Mouse (Mus musculus) brain, adult 2 months (tissue): ENCODE results near the gene Olfr805.

ENCODE experiments used
- DNase-seq: peaks from one replicate; pipeline ENCODE4 v3.0.0; 2011; ENCODE audit warnings: low read depth, low spot score

Olfr805 gene

DNA sequence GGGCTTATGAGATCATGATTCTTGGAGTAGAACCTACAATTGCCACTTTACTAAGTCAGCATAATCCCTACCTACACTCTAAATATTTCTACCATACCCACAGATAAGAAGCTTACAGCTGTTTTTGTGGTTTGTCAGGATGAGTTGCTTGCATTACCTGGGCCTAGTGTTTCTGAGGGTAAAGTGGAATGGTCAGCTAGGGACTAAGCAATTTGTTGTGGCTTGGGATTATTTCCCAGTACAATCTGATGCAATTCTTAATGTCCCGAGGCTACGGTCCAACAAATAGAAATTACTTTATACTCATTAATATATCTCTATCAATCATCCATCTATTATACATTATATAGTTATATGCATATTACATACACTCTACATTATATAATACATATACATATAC, at the start of gene Olfr805:
Olfr805 (minus strand) TSS at position 101 of the 400 bp plus-strand sequence.
- DNase-seq: no peak

DNA sequence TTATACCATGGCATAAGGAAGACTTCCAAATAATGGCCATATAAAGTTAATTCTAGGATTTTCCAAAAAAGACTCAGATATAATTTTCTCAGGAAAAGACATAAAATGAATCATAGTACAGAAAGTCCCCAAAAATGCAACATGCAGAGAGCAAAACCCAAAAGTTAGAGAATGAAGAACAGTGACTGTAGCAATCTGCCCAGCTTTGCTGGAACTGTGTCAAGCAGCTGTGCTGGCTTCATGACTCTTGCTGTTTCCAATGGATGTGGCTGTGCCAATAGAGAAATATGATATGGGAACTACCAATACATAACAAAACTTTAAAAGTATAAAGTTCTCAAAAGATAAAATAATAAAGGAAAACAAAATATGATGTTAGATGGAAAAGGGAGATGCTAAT, 48.9 kb upstream of the Olfr805 start:
- DNase-seq: no peak

DNA sequence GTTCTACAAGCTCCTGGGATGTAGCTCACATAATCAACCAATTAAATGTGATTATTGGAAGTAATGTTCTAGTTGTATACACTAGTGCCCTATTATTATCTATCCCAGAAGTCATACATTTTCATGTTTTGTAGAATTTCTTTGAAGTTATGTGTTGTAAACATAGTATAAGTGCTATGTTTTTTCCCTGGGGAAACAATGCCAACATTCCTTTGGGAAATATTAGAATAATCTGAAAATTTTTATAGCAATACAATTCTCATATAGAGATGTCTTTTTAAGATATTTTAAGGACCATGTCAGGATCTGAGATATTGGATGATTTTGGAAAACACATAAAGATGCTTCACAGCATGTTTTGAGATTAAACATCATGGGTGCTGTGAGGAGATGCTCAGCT, 45.2 kb upstream of the Olfr805 start, which contains the start of gene Olfr809:
Olfr809 (plus strand) TSS at position 301 of the 400 bp plus-strand sequence.
- DNase-seq: no peak

DNA sequence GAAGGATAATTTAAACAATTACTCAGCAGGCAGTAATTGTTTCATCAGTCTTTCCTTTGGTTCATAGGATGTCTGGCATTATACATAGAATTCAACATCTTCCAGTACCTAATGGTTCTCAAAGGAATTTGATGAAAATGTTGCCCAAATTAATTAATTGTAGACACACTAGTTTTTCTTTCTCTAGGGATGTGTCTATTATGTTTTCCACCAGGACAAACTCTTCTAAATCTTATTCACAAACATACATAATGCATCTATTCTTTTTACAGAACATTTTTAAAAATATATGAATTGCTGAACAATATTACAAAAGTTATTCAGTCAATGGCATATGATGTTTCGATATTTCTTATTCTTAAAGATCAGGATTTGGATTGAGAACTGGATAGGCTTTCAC, 36.0 kb upstream of the Olfr805 start, which contains the start of gene Olfr808:
Olfr808 (plus strand) TSS at position 301 of the 400 bp plus-strand sequence.
- no peak for DNase-seq

DNA sequence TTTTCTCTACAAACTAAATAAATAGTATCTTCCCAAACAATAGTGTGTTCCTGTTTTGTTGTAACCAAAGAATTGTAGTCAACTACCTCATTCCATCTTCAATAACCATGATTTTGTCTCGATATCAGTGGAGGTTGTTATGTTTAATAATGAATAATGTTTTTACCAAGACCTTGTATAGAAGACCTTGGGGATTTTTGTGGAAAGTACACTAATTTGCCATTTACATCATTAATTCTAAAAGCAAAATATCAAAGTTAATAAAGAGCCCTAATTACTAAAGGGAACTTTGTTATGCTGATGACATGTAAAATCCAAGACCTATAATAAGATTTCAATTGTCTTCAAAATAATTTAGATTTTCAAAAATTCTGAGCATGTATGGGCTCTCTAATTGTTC, 28.5 kb upstream of the Olfr805 start, which contains the start of gene Olfr807:
Olfr807 (minus strand) TSS at position 101 of the 400 bp plus-strand sequence.
- no peak for DNase-seq

DNA sequence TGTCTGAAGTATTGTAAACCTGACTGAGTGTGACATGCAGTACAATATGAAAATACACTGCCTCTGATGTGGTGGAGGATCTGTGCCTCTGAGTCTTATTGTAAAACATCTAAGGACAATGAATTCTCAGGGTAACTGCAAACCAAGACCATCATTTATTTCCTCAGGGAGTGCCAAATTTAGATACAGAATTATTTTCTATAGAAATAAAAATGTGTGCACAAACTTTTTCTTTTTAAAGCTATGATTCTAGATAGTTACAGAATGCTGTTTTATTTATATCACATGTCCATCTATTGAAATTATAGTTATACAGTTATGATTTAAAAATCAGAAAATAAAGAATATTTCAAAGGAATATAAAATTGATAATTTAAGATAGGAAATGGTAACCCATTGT, 12.6 kb upstream of the Olfr805 start, which contains the start of gene Olfr806:
Olfr806 (minus strand) TSS at position 101 of the 400 bp plus-strand sequence.
- no peak for DNase-seq

DNA sequence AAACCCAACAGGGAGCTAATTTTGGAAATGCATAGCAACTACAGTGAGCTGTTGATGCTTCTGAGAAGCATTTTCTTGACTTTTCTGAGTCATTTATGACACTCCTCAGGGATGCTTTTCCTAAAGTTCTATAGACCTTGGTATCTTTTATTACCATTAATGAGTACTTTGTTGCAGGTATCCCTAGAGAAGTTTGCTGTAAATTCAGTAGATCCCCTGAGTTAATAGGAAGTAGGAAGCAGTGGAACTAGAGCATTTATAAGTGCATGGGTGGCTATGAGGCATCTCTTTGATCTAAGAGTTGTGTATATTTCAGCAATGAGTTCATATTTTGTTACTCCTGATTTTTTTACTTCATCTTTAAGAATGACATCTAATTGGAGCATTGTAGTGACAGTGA, 26.3 kb downstream of the Olfr805 start, which contains the start of gene Olfr804:
Olfr804 (plus strand) TSS at position 301 of the 400 bp plus-strand sequence.
- no peak for DNase-seq

DNA sequence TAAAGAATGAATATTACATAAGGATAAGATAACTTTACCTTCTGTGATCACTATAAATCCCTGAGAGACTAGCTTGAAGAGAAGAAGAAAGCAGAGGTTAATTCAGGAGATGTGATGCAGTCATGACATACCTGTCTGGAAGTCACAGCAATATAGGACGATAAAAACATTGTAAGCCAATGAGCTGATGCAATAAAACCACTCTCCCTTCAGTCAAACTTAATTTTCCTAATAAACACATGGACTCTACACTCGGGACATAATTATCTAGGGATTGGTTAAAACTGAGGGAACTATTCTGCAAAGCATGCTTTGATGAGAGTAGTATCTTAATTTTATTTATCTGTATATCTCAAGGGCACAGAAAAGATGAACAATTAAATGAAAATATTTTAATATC, 35.0 kb downstream of the Olfr805 start, which contains the start of gene Olfr803:
Olfr803 (minus strand) TSS at position 101 of the 400 bp plus-strand sequence.
- DNase-seq: no peak

DNA sequence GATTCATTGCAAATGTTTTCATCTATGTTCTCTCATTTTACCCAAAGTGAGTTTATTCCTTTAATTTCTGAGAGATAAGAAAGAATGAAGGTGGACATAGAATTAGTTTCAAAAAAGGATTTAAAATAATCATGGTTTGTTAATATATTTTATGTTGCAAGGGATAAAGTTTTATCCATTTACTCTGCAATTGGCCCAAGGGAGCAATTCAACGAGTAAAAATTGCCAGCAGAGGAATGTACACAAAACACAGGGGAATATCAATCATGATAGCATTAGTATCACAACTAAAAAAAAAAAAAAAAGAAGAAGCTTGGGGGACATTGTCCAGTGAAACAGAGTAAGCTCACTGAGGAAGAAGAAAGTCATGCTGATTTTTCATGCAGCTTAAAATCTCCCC, 41.1 kb downstream of the Olfr805 start, which contains the start of gene Olfr802:
Olfr802 (minus strand) TSS at position 101 of the 400 bp plus-strand sequence.
- DNase-seq: no peak

DNA sequence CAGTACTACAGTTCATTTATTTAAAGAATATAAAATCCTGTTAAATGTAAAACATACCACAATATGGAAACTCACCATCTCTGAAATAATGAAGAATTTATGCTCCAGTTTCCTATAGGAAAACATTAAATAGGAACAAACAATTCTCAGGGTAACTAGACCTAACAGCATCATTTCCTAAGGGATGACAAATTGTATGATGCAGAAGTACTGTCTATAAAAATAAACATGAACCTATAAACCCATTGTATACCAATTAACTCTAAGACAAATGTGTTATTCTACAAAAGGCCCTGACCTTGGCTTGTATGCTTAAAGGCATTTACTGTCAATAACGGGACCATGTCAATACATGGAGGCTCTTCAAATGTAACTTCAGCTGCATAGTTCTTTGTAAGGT, 55.4 kb downstream of the Olfr805 start, which contains the start of gene Olfr801:
Olfr801 (minus strand) TSS at position 101 of the 400 bp plus-strand sequence.
- no peak for DNase-seq
